Mouse (Mus musculus) c-Kit-positive CD71-positive TER-119-positive erythroid progenitor cells, embryonic 14.5 days (primary cell): ENCODE measurements at regions not wholly inside any gene's neighbourhood (a gene's known extent, or its start where the extent isn't known, plus 50 kb on each side); places are given as distances from the start of the nearest gene placed in this dataset.
"Not testable (repeated sequence)": the region's sequence is repeated elsewhere in the genome, so short reads cannot be mapped to it uniquely, and the experiment has no call there.

Experiments
- DNase-seq: peaks from one replicate; pipeline ENCODE4 v3.0.0-alpha.2; 2013; ENCODE audit warnings: low spot score

GRCm38 (mm10) chr15:8767624-8768571 is 57.3 kb upstream of the Slc1a3 start:
- DNase-seq: peak; percentile 56

GRCm38 (mm10) chr15:8766208-8766607 is 55.6 kb upstream of the Slc1a3 start:
- DNase-seq: not testable (repeated sequence)

DNA sequence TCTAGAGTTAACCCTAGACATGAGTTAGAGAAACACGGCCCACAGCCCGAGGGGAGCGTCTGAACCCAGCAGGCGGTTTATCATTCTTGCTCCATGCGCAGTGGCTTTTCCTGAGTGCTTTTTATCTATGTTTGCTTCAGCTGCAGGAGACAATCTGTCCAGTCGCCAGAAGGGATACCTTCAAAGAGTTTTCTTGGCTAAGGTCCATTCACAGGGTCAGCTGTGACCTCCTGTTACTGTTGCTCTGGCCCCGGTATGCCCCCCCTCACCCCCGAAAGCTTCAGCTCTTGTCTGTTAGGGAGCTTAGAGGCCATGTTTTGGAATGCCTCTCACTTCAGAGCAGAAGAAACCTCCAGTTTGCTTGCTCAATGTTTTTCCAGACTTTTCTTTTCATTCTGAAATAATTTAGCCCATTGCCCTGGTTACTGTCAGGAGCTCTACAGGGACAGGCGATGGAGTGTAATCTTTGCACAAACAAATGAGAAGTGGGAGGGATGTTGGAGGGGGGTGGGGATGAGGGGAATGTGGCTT is 51.2 kb upstream of the Slc1a3 start:
- DNase-seq: peak; percentile 68

DNA sequence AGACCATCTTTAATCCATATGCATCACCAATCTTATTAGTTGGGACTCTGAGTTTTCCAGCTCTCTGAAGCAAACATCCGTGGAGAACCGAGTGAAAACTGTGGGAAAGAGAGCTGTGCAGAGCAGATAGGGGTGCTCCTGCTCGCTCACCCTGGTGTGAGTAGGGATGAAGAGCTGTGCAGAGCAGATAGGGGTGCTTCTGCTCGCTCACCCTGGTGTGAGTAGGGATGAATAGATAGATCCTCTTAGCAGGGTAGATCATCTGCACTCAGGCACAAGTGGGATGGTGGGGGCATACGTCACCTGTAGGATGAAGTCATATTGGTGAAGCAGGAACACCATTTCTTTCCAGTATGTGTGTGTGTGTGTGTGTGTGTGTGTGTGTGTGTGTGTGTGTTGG is 50.6 kb upstream of the Slc1a3 start:
- DNase-seq: peak; percentile 60
